19 mouse cellular contexts compared by ENCODE assay signal in the genomic region with DNA sequence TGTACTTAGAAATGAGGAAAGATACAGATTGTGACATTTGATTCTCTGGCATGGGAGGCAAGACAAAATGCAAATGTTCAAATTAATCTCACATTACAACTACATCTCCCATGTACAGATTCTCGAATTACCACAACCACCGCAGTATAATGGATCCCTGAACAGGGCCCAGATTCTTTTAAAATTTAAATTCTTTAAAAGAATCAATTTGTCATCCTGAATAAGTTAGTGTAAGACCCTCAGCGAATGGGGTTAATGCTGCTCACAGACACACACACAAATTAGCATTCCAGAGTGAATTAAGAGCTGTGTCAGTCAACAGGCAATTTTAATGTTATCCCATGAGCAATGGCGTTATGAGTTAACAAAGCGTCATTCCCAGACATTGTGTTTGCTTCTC. TPM values are rescaled to one million over a fixed set of nuclear protein-coding genes. Genes with fewer than 3 reads are reported as not detected.
"Had no signal": no experiment of that assay in that cellular context is flagged by ENCODE, and none has a peak within 500 bp of the region (broad histone marks: within the 10 kb centered on the region; RNA-seq: fewer than 3 reads in every experiment).

No protein-coding gene starts in this region.

- H3K9me3 ChIP-seq: midbrain, embryonic 10.5 days; midbrain, embryonic 12.5 days; neural tube, embryonic 13.5 days; neural tube, embryonic 15.5 days; stomach, embryonic 15.5 days had no signal

- ATAC-seq: midbrain, embryonic 16.5 days had no signal

- DNase-seq: lung, adult 18-20 months; lung, embryonic 14.5 days; lung, postnatal 10 days; lung, postnatal 4 days; midbrain, embryonic 14.5 days; right cerebral cortex, postnatal 14 days; thymus, adult 2 months; thymus, postnatal 25 days; thymus, postnatal 4 days had no signal

- H3K27ac ChIP-seq: midbrain, embryonic 10.5 days; midbrain, embryonic 12.5 days; neural tube, embryonic 13.5 days; neural tube, embryonic 15.5 days; stomach, embryonic 15.5 days; stomach, postnatal 0 days had no signal

- H3K9ac ChIP-seq: lung, embryonic 14.5 days; midbrain, embryonic 12.5 days; neural tube, embryonic 13.5 days; neural tube, embryonic 15.5 days; stomach, embryonic 15.5 days had no signal

- H3K4me1 ChIP-seq: midbrain, embryonic 10.5 days; neural tube, embryonic 15.5 days; stomach, embryonic 15.5 days had no signal

- H3K4me2 ChIP-seq: lung, embryonic 14.5 days; midbrain, embryonic 12.5 days; neural tube, embryonic 13.5 days; neural tube, embryonic 15.5 days; stomach, embryonic 15.5 days had no signal

- H3K27me3 ChIP-seq: midbrain, embryonic 12.5 days; neural tube, embryonic 13.5 days; neural tube, embryonic 15.5 days; stomach, embryonic 15.5 days had no signal

- H3K36me3 ChIP-seq: midbrain, embryonic 10.5 days; midbrain, embryonic 12.5 days; neural tube, embryonic 13.5 days; neural tube, embryonic 15.5 days; stomach, embryonic 15.5 days had no signal

- H3K4me3 ChIP-seq: midbrain, embryonic 10.5 days; midbrain, embryonic 12.5 days; myocyte; neural tube, embryonic 13.5 days; neural tube, embryonic 15.5 days; stomach, embryonic 15.5 days had no signal

RNA-seq across cellular contexts. Expression of a gene that starts 44.3 kb away (rescaled TPM):
- total RNA-seq: megakaryocyte, adult 5-6 weeks; megakaryocyte-erythroid progenitor cell, adult 5-6 weeks had no signal
